Mouse (Mus musculus) embryonic fibroblast, embryonic 13.5 days (primary cell): ENCODE measurements around the gene Izumo1.

Experiments used
- CTCF ChIP-seq: IDR thresholded peaks from 2 replicates; pipeline ENCODE4 v1.5.1; 2011; ENCODE audit warnings: mild to moderate bottlenecking, control low read depth, low read length, moderate library complexity, borderline replicate concordance; ENCODE audit not compliant: insufficient read depth
- POLR2A ChIP-seq: IDR thresholded peaks from 2 replicates; pipeline ENCODE4 v1.6.1; 2011; ENCODE audit warnings: low read depth, mild to moderate bottlenecking, control low read depth, low read length, moderate library complexity

DNA sequence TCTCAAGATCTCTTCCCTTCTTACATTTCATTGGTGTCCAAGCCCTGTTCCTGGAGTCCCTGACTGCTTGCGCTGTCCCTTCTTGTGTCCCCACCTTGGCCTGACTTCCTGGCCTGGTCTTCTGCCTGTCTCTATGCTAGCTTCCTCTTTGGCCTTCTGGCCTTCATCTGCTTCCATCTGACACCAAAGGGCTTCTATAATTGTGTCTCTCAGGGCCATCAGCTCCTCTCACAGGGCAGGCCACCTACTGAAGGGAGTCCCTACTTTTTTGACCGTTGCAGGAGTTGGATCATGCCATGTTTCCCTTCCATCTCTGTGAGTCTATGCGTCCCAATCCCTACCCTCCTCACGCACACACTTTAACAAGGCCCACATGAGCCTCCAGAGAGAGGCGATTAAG lies 31.7 kb upstream of the Izumo1 start:
- TF ChIP-seq POLR2A = no peak
- TF ChIP-seq CTCF = no peak
